Mouse (Mus musculus): ENCODE data around the gene Gm20388.
"Not testable (repeated sequence)": the region's sequence is repeated elsewhere in the genome, so short reads cannot be mapped to it uniquely, and the experiment has no call there.

- not testable (repeated sequence) for TF ChIP-seq CTCF, POLR2A (IDR thresholded peaks at IDR 0.05; ENCODE audit: insufficient read depth, low read depth, low read length)
Observed at GRCm38 (mm10) chr8:123451747-123452146, 3541.1 kb downstream of the Gm20388 start.

All from olfactory bulb, adult 2 months (tissue).